Mouse (Mus musculus) 416B (cell line): ENCODE measurements around the gene Tbc1d9b.
A peak's percentile ranks its signal among the peaks of the same experiment; 100 is the strongest.
"Not testable (repeated sequence)": the region's sequence is repeated elsewhere in the genome, so short reads cannot be mapped to it uniquely, and the experiment has no call there.

Source experiments
- DNase-seq: peaks from one replicate; pipeline ENCODE4 v3.0.0; 2011; ENCODE audit warnings: low read depth

Tbc1d9b gene

DNA sequence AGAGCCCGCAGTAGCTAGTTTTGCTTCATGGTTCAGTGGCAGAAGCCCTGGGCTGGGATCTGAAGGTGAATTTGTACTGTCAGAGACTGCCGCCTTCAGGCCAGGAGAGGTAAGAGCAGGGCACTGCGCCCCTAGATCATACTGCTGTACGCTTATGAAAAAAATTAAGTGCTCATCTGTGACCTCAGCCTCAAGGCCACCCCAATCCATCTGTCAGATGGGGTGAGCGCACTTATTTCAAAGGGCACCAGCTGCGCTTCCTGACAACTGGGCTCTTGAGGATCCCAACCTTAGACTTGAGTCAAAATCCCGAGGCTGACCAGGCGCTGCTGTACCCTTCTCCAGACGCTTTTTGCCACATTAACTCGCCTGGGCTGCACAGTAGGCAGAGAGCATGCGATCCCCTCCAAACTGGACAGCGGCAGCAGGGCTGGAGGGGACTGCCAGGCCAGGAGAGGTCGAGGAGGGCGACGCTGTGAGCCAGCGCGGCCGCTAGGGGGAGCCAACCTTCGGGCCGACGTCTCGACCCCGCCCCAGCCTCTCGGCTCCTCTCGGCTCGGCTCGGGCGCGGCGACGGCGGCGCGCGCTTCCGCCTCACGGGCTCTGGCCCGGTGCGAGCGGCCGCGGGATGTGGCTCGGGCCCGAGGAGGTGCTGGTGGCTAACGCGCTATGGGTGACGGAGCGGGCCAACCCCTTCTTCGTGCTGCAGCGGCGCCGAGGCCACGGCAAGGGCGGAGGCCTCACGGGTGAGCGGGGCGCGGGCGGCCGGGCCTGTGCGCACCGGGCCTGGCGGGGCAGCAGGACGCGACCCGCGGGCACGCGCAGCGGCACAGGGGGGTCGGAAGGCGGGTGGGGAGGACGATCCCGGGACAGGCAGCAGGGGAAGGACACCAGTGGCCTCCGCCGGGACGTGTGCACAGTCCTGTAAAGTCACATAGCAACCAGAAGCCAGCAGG is at the start of gene Tbc1d9b:
Gene Tbc1d9b (plus strand): TSS at position 586 of the 956 bp plus-strand sequence.
- peak; percentile 96 for DNase-seq

DNA sequence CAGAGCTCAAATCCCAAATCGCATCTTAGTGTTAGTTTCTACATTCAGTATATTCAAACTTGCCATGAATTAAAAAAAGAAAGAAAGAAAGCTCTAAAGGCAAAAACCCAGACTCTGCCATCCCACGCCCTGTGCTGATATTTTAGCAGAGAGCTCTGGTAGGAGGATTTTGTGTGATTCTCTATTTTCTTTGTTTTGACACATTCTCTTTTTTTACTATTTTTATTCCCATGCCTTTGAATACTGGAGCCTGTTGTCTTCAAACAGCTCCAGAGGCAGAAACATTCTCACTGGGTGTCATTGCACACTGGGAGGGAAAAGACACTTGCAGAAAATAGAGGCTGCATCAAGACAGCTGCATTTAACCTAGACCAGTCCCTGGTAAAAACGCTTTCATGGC is 45.0 kb upstream of the Tbc1d9b start:
- no peak for DNase-seq

DNA sequence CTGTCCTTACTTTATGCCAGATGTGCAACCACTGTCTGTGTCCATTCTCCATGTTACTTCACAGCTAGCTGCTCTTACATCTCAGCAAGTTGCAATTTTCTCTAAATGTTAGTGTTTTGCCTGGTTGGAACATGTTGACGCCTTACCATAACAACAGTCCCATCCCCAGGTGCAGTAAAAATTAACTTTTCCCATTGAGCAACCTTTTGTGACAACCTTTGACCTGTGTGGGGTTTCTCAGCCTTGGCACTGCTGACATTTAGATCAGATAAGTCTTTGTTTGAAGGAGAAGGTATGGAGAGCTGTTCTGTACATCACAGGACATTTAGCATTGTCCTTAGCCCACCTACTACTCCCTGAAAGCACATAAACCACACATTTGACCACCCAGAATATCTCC is 41.4 kb upstream of the Tbc1d9b start:
- DNase-seq, result no peak

DNA sequence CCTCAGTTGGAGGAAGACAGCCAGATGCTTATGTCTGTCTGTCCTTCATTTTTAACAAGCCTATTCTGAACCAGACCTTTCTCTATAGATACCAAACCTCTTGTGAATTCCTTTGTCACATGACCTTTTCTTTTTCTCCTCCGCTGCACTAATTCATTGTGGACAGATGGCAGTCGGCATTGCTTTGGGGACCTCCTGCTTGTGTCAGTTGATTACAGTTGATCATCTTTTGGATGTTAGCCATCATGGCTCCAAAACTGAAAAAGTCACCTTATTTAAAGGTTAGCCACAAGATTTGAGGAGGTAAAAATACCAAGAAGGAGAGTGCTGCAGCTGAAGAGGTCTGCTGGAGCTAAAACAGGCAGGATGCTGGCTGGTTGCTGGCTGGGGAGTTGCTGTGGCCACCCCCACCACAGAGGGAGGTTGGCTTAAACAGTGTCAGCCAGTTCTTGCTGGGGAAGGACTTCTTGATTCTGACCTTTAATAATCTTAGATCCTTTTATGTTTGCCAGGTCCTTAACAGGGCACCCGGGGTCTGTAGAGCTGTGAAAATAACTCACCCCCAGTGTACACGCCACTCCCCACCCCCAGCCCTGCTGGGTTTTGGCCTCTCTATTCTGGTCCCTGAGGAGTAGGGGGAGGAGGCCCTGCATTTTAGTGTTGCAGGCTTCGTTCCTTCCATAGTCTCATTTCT is 40.1 kb upstream of the Tbc1d9b start:
- DNase-seq, result no peak

DNA sequence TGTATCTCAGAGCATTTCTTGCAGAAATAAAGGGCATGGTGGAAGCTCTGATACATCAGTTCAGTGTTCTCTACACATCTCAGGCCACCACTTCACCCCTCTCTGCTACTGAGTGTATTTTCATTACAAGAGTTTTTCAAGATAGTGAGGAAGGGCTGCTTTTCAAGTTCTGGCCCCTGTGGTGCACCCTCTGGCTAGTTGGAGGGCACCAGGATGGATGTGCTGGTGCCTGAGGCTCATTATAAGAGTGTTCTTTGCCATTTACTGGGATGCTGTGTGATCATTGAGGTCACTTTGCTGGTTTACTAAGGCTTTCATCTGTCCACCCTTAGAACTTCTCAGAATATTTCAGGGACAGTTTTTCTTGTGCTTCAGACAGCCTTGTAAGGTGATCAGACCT is 39.5 kb upstream of the Tbc1d9b start:
- no peak for DNase-seq

DNA sequence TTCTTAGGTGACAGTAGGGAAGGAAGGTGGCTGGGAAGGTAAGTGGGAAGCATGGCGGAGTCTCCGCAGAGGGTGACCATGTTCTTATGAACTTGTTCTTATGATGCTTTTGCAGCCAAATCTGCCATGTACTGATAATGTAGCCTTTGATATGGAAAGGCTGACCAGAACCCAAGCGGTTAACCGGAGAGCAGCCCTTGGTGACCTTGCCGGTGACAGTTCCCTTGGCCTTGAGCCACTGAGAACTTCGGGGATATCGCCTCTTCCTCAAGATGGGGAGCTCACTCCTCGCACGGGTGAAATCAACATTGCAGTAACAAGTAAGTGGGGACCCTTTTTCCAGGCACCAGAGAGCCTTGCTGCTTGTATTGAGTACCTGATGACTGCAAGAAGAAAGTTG is 35.5 kb upstream of the Tbc1d9b start:
- no peak for DNase-seq

DNA sequence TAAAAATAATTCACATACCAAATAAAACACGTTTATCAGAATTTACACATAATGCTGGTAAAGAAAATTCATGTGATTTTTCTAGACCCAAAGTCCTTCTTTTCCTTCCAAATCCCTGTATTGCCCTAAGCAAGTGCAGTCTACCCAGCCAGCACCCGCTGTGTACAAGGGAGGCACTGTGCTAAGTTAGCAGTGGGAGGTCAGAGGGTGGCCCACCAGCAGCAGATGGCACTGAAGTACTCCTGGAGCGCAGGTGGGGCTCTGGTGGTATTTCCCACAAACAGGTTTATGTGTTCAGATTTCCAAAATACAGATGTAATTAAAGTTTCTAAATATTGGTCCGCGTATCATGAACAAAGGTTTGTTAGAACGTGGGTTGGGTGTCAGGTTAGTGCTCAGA is 34.1 kb upstream of the Tbc1d9b start:
- DNase-seq, result no peak

DNA sequence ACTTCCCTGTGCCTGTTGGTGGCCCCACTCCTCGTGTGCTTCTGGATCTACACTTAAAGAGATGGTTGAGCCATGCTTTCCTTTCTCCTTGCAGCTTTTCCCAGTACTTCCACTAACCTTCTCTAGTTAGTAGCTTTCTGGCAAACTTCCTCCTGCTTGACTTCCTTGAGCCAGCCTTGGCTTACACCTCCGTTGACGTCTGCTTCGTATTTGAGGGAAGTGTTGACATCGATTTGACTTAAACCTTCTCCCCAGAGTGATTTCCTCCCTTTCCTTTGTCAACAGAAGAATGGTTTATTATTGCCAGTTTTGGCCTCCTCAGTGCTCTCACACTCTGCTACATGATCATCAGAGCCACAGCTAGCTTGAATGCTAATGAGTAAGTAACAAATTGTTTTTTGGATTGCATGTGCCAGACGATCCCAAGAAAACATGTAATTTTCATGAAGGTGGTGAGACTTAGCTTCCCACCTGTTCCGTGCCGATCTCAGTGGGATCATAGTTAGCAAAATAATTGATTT is 32.2 kb upstream of the Tbc1d9b start:
- DNase-seq, result no peak

DNA sequence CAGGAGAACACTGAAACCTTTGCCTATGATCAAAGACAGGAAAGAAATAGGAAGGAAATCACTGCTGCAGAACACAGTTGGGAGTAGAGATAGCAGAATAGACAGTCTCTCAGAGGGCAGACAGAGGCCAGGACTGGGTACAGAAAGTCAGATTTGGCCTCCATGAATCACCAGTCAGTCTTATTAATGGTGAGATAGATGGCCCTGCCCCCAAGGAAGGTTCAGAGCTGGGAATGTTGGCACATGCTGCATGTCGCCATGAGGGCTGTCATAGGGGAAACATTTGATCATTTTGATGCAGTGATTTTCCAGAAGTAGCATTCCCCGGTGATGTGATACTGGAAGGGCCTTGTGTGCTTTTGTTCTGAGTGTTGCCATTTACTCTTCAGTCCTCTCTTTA is 31.5 kb upstream of the Tbc1d9b start:
- DNase-seq, result peak; percentile 37

DNA sequence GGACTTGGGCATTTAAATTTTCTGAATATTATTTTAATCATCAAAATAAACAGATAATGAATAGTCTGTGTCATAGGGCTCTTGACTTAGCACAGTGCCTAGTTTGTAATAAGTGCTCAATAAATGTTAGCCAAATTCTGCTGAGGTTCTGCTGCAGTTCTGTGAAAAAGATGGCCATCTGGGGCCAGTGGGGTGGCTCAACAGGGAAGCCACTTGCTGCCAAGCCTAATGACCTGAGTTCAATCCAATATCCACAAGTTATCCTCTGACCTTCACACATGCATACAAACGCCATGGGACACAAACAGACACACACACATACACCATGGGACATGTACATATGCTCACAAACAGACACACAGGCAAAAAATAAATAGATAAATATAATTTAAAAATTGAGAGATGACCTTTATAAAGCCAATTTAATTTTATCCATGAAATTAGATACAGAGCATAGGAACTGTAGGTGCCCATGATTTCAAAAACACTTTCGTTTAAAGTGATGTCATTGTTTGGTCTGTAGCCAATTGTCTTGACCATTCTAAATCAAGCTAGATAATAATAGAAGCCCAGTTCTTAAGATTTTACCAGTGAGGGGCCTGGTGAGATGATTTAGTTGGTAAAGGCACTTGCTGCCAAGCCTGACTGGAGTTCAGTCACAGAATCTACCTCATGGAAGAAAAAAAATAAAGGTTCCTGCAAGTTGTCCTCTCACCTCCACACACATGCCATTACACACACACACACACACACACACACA is 30.5 kb upstream of the Tbc1d9b start:
- no peak for DNase-seq

DNA sequence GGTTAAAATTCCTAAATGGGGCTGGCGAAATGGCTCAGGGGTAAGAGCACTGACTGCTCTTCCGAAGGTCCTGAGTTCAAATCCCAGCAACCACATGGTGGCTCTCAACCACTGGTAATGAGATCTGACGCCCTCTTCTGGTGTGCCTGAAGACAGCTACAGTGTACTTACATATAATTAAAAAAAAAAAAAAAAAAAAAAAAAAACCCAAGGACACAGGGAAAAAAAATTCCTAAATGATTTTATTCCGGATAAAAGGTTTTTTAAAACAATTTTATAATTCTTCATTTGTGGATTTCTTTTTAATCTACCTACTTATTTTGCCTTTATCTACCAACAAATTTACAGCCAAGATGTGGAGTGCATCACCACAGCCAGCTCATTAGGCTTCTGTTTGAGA is 29.2 kb upstream of the Tbc1d9b start:
- DNase-seq, result not testable (repeated sequence)

DNA sequence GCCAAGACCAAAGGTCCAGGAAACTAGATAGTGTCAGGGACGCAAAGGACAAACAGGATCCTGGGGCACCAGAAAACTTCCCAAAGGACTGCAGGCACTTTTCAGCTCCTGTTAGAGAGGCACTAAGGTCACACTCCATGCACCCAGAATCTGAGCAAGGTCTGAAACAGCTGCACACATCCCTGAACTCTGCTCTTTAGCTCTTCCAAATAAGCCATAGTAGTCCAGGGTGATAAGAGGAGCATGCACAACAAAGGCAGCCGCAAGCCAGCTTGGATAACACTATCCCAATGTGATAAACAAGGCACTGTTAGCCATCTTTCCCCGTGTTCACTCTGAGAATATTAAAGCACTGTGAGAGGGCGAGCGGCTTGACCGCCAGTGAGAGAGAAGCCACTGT is 27.2 kb upstream of the Tbc1d9b start:
- DNase-seq, result no peak

DNA sequence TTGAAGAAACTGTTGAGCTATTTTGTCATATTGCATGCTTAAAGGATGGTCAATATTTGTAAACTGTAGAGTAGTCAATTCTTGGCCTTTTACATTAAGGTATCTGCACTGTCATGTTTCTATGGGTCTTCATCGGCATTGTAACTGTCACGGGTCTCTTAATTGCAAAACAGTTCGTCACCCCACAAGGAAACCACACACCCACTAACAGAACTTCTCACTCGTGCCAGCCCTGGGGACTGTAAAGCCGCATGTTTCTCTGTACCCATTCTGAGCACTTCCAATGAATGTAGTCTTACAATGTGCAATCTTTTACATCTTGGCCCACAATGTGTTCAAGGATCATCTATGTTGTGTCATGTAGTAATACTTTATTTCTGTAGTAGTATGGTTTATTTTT is 26.0 kb upstream of the Tbc1d9b start:
- peak; percentile 76 for DNase-seq

DNA sequence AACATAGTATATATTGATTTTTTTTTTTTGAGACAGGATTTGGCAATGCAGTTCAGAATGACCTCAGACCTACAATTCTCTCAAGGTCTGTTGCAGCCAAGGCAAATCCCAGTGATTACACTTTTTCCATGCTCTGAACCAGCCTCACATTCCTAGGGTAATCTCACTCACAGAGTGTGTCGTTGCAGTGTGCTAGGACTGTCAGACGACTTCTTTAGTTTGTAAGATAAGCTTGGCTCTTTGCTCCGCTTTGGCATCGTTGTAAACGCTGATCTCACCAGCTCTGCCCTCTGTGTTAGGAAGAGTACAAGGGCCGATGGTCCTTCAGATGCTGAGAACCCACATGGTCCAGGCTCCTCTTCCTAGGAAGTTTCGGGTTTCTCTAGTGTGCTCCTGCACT is 25.2 kb upstream of the Tbc1d9b start:
- DNase-seq, result no peak

DNA sequence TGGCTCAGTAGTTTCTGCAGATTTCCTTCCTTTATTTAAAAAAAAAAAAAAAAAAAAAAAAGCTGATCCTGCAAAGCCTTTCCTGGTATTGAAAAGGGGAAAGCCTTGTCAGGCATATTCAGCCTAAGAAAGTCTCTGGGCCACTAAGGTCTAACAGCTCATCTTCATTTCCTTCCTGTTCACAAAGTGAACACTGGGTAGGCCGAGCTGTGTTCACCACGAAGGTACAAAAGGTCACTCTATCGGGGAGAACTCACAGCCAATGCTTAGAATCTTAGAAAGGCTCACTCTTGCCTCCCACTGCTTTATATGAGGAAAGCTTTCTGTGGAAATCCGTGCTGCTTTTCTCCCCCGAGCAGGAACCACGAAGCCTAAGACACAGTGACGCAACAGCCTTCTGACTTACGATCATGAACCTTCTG is 22.4 kb upstream of the Tbc1d9b start:
- DNase-seq, result peak; percentile 91

DNA sequence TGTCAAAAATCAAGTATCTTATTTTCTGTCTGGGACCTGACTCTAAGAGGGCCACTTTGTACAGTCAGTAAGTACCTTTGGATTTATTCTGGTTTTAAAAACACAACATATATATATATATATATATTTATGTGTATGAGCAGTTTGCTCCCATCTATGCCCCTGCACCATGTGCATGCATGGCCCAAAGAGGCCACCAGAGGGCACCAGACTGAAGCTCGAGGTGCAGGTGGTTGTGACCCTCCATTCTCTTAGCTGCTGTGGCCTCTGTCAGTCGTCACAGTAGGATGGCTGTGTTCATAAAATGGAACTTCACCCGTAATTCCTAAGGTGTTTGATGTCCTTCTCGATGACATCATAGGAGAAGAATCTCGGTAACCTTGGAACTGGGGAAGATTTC is 16.9 kb upstream of the Tbc1d9b start:
- peak; percentile 82 for DNase-seq

DNA sequence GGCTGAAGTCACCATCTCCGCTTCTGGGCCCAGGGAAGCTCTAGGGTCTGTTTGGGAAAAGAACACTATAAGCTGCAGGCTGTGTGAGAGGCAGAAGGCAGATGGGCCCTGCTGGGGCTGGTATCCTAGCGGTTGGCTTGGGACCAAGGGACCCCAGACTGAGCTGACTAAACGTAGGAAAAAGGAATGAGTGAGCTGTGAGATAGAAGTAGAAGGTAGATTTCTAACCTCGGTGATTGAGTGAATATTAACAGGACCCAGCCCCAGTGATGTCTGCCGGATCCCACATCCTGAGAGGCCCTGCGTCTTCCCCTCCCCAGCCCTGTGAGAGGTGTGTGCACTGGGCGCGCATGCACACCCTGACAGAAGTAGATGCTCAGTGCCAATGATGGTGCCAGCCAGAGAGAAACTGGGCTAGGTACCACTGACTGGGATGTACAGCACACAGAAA is 8.5 kb upstream of the Tbc1d9b start:
- DNase-seq, result no peak

DNA sequence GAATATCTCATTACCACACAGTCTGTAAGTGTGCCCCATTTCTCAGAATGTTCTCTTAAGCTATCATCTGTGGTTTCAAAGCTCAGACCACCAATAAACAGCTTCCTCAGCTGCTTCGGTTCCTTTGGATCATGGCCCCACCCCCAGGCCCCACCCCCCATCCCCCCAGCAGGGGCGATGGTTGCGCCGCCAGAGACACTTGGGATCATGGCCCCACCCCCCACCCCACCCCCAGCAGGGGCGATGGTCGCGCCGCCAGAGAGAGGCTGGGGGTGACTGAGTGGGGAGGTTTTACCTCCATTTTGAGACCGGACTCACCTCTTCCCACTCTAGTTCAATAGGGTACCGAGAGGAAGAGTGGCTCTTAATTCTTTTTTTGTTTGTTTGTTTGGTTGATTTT is 3.4 kb upstream of the Tbc1d9b start:
- no peak for DNase-seq

DNA sequence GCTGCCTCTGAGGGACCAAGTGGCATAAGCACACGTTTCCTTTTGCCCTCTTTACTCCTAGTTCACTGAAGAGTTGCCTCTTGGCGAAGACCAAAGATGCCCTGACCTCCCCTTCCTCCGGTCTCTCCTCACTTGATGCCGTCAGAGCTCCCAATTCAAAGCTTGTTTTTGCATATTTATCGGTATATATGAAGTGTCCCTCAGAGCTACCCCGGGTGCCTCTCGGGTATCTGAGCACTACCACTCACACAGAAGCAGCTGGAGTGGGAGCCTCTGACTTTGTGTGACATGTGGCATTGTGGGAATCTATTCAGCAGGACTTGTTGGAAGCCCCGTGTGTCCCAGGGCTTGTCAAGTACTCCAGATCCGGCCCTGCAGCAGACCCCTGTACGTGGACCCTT is 605 bp downstream of the Tbc1d9b start:
- peak; percentile 59 for DNase-seq

DNA sequence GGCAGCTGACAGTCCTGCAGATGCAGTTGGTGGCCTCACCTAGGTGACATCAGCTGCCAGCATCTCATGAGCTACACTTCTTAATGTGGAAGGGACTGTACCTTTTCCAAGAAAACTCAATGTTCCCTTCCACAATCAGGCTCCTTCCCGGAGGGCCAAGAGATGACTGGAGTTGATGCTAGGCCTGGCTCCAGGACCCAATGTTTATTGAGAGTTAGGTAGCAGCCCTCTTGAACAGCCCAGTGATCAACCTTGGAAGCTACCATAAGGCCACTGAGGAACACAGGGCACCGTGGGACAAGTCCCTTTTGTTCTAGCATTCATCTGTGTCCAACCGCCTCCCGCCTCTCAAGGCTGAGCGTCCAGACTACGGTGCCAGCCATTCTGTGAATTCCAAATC is 1.1 kb downstream of the Tbc1d9b start:
- no peak for DNase-seq

DNA sequence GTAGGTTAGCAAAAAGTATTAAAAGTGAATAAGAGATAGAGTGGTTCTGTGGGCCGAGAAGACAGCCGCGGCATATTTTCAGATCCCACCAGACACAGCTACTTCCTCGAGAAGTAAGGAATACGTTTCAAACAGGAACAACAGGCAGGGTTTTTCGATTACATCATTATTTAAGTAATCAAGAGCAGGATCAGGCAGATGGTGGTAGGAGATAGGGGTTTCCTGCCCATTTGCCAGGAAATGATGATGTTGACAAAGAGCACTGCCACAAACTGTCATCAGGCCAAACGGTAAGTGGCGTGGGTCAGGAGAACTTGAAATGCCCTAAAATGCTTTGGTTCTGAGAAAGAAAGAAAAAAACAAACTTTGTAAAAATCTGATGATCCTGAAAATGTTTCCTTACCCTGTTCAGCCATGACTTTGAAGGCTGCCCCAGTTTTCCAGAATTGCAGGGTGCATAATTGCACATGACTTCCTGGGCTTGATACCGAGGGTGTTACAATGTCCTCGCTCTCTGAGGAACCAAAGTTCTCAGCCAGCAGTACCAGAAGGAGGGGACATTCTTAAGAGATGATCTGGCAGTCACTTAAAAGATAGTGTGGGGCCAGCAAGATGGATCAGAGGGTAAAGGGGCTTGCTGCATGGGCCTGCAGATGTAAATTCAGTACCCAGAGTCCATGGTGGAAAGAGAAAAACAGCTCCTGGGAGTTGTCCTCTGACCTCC is 3.1 kb downstream of the Tbc1d9b start:
- peak; percentile 98 for DNase-seq
